Mouse (Mus musculus): ENCODE data around the gene Tmem39a. TPM values are rescaled to one million over a fixed set of nuclear protein-coding genes. Genes with fewer than 3 reads are reported as not detected.

Tmem39a gene
- polyA plus RNA-seq, 2 experiments: 27.8 to 29.3 TPM

DNA sequence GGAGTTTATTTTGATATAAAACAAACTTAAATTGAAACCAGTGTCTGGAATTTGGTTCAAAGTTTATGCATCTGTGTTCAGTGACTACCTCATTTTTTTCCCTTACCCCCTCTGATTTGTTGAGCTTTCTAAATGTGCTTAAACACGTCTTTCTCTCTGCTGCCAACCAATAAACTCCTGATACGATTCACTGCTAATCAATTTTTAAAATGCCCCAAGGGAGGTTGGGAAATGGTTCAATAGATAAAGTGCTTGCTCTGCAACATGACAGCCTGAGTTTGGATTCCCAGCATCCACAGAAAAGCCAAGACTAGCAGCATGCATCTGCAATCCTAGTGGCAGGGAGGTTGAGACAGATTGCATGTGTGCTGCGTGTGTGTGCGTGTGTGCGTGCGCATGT lies 55.1 kb downstream of the Tmem39a start:
- H3K36me3 ChIP-seq (replicated peaks; ENCODE audit: control insufficient read depth, insufficient read depth, low read depth): no peaks in the 10 kb centered on the region
- H3K27ac ChIP-seq: no peak overlapping the region
- H3K9ac ChIP-seq (replicated peaks): no peak overlapping the region
- no peaks in the 10 kb centered on the region for H3K4me1 ChIP-seq (replicated peaks; ENCODE audit: control insufficient read depth in 2 of 2, insufficient read depth in 2 of 2, low read length in 1 of 2)
- no peaks in the 10 kb centered on the region for H3K9me3 ChIP-seq (ENCODE audit: control insufficient read depth, low read length)
- ATAC-seq (ENCODE audit: insufficient read depth): no peak
- TF ChIP-seq EP300 (IDR thresholded peaks at IDR 0.05; ENCODE audit: low read depth): no peak
- no peak for TF ChIP-seq CTCF (IDR thresholded peaks at IDR 0.05; ENCODE audit: low read depth)
- no peak overlapping the region for H3K4me2 ChIP-seq (ENCODE audit: low read depth)
- DNase-seq (ENCODE audit: low read depth in 3 of 3, low spot score in 3 of 3): no peak
- H3K4me3 ChIP-seq (ENCODE audit: insufficient read depth in 1 of 2, low read depth in 2 of 2, low read length in 2 of 2): no peak overlapping the region
- H3K27me3 ChIP-seq (ENCODE audit: control insufficient read depth, insufficient read depth, low read length): no peaks in the 10 kb centered on the region
- 79% methylated on average over 6 of the region's 6 CpGs for WGBS (ENCODE audit: insufficient replicate concordance)

GRCm38 (mm10) chr16:38617977-38618376 lies 59.5 kb downstream of the Tmem39a start:
- H3K4me3 ChIP-seq (ENCODE audit: insufficient read depth in 1 of 2, low read depth in 2 of 2, low read length in 2 of 2): no peak overlapping the region
- H3K4me2 ChIP-seq (ENCODE audit: low read depth): no peak overlapping the region
- H3K4me1 ChIP-seq (replicated peaks; ENCODE audit: control insufficient read depth in 2 of 2, insufficient read depth in 2 of 2, low read length in 1 of 2): no peaks in the 10 kb centered on the region
- no peak overlapping the region for H3K9ac ChIP-seq (replicated peaks)
- 79% methylated on average over 13 of the region's 13 CpGs for WGBS (ENCODE audit: insufficient replicate concordance)
- no peaks in the 10 kb centered on the region for H3K9me3 ChIP-seq (ENCODE audit: control insufficient read depth, low read length)
- ATAC-seq (ENCODE audit: insufficient read depth) (no peak), DNase-seq (ENCODE audit: low read depth in 3 of 3, low spot score in 3 of 3) (no peak)
- no peak overlapping the region for H3K27ac ChIP-seq
- H3K36me3 ChIP-seq (replicated peaks; ENCODE audit: control insufficient read depth, insufficient read depth, low read depth): no peaks in the 10 kb centered on the region
- no peaks in the 10 kb centered on the region for H3K27me3 ChIP-seq (ENCODE audit: control insufficient read depth, insufficient read depth, low read length)
- no peak for TF ChIP-seq CTCF (IDR thresholded peaks at IDR 0.05; ENCODE audit: low read depth)
- TF ChIP-seq EP300 (IDR thresholded peaks at IDR 0.05; ENCODE audit: low read depth): no peak

DNA sequence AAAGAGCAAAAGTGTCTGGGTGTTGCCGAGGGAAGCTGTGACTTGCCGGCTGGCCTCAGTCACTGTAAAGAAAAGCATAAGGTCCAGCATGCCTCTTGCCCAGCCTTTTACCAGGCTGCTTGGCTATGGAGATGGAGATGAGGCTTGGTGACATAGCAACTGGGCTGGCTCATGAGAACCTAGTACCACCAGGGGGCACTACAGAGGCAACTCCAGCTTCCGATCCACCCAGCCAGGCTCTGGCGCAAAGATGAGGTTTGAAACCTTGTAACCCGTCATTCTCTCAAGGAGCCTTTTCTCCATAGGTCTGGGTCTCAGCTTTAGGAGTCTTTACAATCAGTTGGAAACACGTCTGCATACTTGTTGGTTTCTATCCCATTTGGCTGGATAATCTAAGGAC lies 60.6 kb downstream of the Tmem39a start:
- H3K27me3 ChIP-seq (ENCODE audit: control insufficient read depth, insufficient read depth, low read length): no peaks in the 10 kb centered on the region
- H3K27ac ChIP-seq: no peak overlapping the region
- H3K4me1 ChIP-seq (replicated peaks; ENCODE audit: control insufficient read depth in 2 of 2, insufficient read depth in 2 of 2, low read length in 1 of 2): no peaks in the 10 kb centered on the region
- H3K36me3 ChIP-seq (replicated peaks; ENCODE audit: control insufficient read depth, insufficient read depth, low read depth): no peaks in the 10 kb centered on the region
- no peak overlapping the region for H3K4me3 ChIP-seq (ENCODE audit: insufficient read depth in 1 of 2, low read depth in 2 of 2, low read length in 2 of 2)
- DNase-seq (ENCODE audit: low read depth in 3 of 3, low spot score in 3 of 3) (peak in 2 of 3 experiments; percentile 9 to 36), ATAC-seq (ENCODE audit: insufficient read depth) (no peak)
- no peak overlapping the region for H3K9ac ChIP-seq (replicated peaks)
- no peaks in the 10 kb centered on the region for H3K9me3 ChIP-seq (ENCODE audit: control insufficient read depth, low read length)
- TF ChIP-seq CTCF (IDR thresholded peaks at IDR 0.05; ENCODE audit: low read depth) (peak; percentile 88), EP300 (IDR thresholded peaks at IDR 0.05; ENCODE audit: low read depth) (no peak)
- 30% methylated on average over 6 of the region's 6 CpGs for WGBS (ENCODE audit: insufficient replicate concordance)
- H3K4me2 ChIP-seq (ENCODE audit: low read depth): no peak overlapping the region

DNA sequence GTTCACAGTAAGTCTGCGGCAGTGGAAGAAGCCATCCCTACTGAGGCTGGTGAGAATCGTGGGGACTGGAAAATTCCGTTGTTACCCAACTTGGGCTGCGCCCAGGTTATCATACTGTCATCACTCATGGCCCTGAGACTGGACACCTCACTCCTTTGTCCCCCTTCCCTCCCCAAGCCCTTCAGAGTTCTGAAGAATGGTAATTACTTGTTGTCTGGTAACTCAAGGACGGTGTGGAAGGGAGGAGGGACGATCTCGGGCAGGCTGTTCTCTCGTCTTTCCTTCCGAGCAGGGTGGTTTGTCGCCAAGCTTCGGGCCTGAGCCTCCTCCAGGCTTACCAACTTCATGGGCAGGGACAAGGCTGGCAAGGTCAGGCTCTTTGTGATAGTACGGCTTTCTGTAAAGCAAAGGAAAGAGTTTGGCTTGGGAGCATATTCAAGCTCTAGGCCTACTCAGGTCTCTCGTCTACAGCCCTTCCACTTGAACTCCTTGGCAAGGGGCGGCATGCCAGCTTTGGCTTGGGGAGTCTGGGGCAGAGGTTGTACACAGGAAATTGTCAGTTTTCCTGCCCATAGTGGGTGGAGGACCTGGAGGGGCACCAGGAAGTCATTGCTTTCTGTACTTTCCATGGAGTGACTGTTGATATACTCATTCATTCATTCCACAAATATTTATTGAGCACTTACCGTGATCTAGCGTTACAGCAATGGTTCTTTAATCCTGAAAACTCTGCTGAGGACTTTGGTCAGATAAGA lies 62.4 kb downstream of the Tmem39a start:
- ATAC-seq (ENCODE audit: insufficient read depth): no peak
- Histone ChIP-seq H3K9ac (replicated peaks) (no peak overlapping the region), H3K27ac (no peak overlapping the region), H3K9me3 (ENCODE audit: control insufficient read depth, low read length) (no peaks in the 10 kb centered on the region), H3K4me2 (ENCODE audit: low read depth) (no peak overlapping the region), H3K4me3 (ENCODE audit: insufficient read depth in 1 of 2, low read depth in 2 of 2, low read length in 2 of 2) (no peak overlapping the region), H3K4me1 (replicated peaks; ENCODE audit: control insufficient read depth in 2 of 2, insufficient read depth in 2 of 2, low read length in 1 of 2) (no peaks in the 10 kb centered on the region), H3K27me3 (ENCODE audit: control insufficient read depth, insufficient read depth, low read length) (no peaks in the 10 kb centered on the region), H3K36me3 (replicated peaks; ENCODE audit: control insufficient read depth, insufficient read depth, low read depth) (no peaks in the 10 kb centered on the region)
- 74% methylated on average over 16 of the region's 16 CpGs for WGBS (ENCODE audit: insufficient replicate concordance)
- TF ChIP-seq EP300 (IDR thresholded peaks at IDR 0.05; ENCODE audit: low read depth) (no peak), CTCF (IDR thresholded peaks at IDR 0.05; ENCODE audit: low read depth) (no peak)
- DNase-seq (ENCODE audit: low read depth in 3 of 3, low spot score in 3 of 3): no peak

DNA sequence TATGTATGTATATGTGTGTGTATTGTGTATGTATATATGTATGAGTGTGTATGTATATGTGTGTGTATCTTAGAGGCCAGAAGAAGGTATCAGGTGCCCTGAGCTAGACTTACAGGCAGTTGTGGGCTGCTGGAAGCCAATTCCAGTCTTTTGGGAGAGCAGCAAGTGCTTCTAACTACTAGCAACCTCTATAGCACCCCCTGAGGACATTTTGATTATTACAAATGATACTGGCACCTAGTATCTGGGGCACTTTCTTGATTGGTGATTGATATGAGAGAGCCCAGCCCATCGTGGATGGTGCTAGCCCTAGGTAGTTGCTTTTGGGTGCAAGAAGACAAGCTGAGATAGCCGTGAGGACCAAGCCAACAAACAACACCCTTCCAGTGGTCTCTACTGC lies 63.8 kb downstream of the Tmem39a start:
- H3K4me2 ChIP-seq (ENCODE audit: low read depth): no peak overlapping the region
- 0 out of 2 replicates have a peak, but pooled peaks have one; percentile 16 for TF ChIP-seq CTCF (IDR thresholded peaks at IDR 0.05; ENCODE audit: low read depth)
- TF ChIP-seq EP300 (IDR thresholded peaks at IDR 0.05; ENCODE audit: low read depth): no peak
- H3K4me3 ChIP-seq (ENCODE audit: insufficient read depth in 1 of 2, low read depth in 2 of 2, low read length in 2 of 2): no peak overlapping the region
- no peaks in the 10 kb centered on the region for H3K4me1 ChIP-seq (replicated peaks; ENCODE audit: control insufficient read depth in 2 of 2, insufficient read depth in 2 of 2, low read length in 1 of 2)
- no peaks in the 10 kb centered on the region for H3K36me3 ChIP-seq (replicated peaks; ENCODE audit: control insufficient read depth, insufficient read depth, low read depth)
- ATAC-seq (ENCODE audit: insufficient read depth): no peak
- H3K9ac ChIP-seq (replicated peaks): no peak overlapping the region
- no peak overlapping the region for H3K27ac ChIP-seq
- no peaks in the 10 kb centered on the region for H3K27me3 ChIP-seq (ENCODE audit: control insufficient read depth, insufficient read depth, low read length)
- H3K9me3 ChIP-seq (ENCODE audit: control insufficient read depth, low read length): no peaks in the 10 kb centered on the region
- no peak for DNase-seq (ENCODE audit: low read depth in 3 of 3, low spot score in 3 of 3)
- 48% methylated on average over 2 of the region's 2 CpGs for WGBS (ENCODE audit: insufficient replicate concordance)
